ENCODE assay signal across 8 mouse cellular contexts in genomic region chr17:47594183-47594968, GRCm38 (mm10). TPM values are rescaled to one million over a fixed set of nuclear protein-coding genes. Genes with fewer than 3 reads are reported as not detected.
DNase-seq lines count a peak whose midpoint lies in the region; ATAC-seq lines count a peak whose summit lies in the region.

No protein-coding gene starts in this region.

- H3K27ac ChIP-seq in heart, embryonic 13.5 days (replicated peaks) = peak overlapping the region; percentile 99
- H3K27ac ChIP-seq in kidney, embryonic 15.5 days = peak overlapping the region; percentile 98
- peak overlapping the region; percentile 99 for H3K27ac ChIP-seq in stomach, embryonic 14.5 days (ENCODE audit: low read length)

- H3K27me3 ChIP-seq in heart, embryonic 13.5 days (replicated peaks) = no peaks in the 10 kb centered on the region
- H3K27me3 ChIP-seq in kidney, embryonic 15.5 days = no peaks in the 10 kb centered on the region
- no peaks in the 10 kb centered on the region for H3K27me3 ChIP-seq in stomach, embryonic 14.5 days (ENCODE audit: control insufficient read depth, insufficient read depth, low read length)

- WGBS in heart, embryonic 13.5 days = under 1% methylated on average over 43 of the region's 43 CpGs
- under 1% methylated on average over 43 of the region's 43 CpGs for WGBS in kidney, embryonic 15.5 days
- WGBS in stomach, embryonic 14.5 days = under 1% methylated on average over 43 of the region's 43 CpGs

- H3K4me3 ChIP-seq in heart, embryonic 13.5 days = peak overlapping the region; percentile 89
- peak overlapping the region; percentile 93 for H3K4me3 ChIP-seq in kidney, embryonic 15.5 days (replicated peaks)
- peak overlapping the region; percentile 81 for H3K4me3 ChIP-seq in stomach, embryonic 14.5 days (ENCODE audit: low read depth, low read length)

- peak overlapping the region; percentile 97 for H3K4me2 ChIP-seq in heart, embryonic 13.5 days
- peak overlapping the region; percentile 86 for H3K4me2 ChIP-seq in kidney, embryonic 15.5 days
- H3K4me2 ChIP-seq in stomach, embryonic 14.5 days (replicated peaks; ENCODE audit: low read depth, low read length) = peak overlapping the region; percentile 74

- peak; percentile 64 for DNase-seq in 3134 (ENCODE audit: extremely low read depth, insufficient read length, low spot score)
- DNase-seq in CD4-positive helper T cell, adult 2 months (ENCODE audit: low read depth, low spot score) = peak; percentile 62
- peak; percentile 68 for DNase-seq in embryo, embryonic 10 days (ENCODE audit: low spot score)
- peak; percentile 43 for DNase-seq in lung, postnatal 36 days
- no peak for DNase-seq in frontal cortex, postnatal 36 days (ENCODE audit: low spot score in 2 of 2)

- no peak for ATAC-seq in heart, embryonic 13.5 days (ENCODE audit: extremely low read depth, insufficient number of reproducible peaks, low FRiP score, low TSS enrichment)
- ATAC-seq in kidney, embryonic 15.5 days (replicated peaks; ENCODE audit: low FRiP score) = no peak; the same call in 1 of the 2 replicates
- no peak for ATAC-seq in stomach, embryonic 14.5 days (ENCODE audit: insufficient number of reproducible peaks, insufficient read depth, low FRiP score, low read depth)

- no peaks in the 10 kb centered on the region for H3K9me3 ChIP-seq in heart, embryonic 13.5 days
- H3K9me3 ChIP-seq in kidney, embryonic 15.5 days (replicated peaks) = no peaks in the 10 kb centered on the region
- no peaks in the 10 kb centered on the region for H3K9me3 ChIP-seq in stomach, embryonic 14.5 days (ENCODE audit: control insufficient read depth, low read depth, low read length)

- peaks cover 53% of the 10 kb centered on the region for H3K4me1 ChIP-seq in heart, embryonic 13.5 days
- H3K4me1 ChIP-seq in kidney, embryonic 15.5 days = peaks cover 47% of the 10 kb centered on the region
- H3K4me1 ChIP-seq in stomach, embryonic 14.5 days (ENCODE audit: control insufficient read depth, insufficient read depth, low read length) = peaks cover 20% of the 10 kb centered on the region

- H3K9ac ChIP-seq in heart, embryonic 13.5 days = peak overlapping the region; percentile 100
- H3K9ac ChIP-seq in kidney, embryonic 15.5 days = peak overlapping the region; percentile 91
- peak overlapping the region; percentile 98 for H3K9ac ChIP-seq in stomach, embryonic 14.5 days (replicated peaks; ENCODE audit: low read depth, low read length)

- H3K36me3 ChIP-seq in heart, embryonic 13.5 days = peaks cover 39% of the 10 kb centered on the region
- H3K36me3 ChIP-seq in kidney, embryonic 15.5 days = peaks cover 27% of the 10 kb centered on the region
- peaks cover 21% of the 10 kb centered on the region for H3K36me3 ChIP-seq in stomach, embryonic 14.5 days (ENCODE audit: control insufficient read depth, insufficient read depth, low read length)

RNA-seq across cellular contexts. Expression of gene Bysl, which starts 16.9 kb away (rescaled TPM):
- 24.1 and 24.8 TPM in 2 replicates for polyA plus RNA-seq in heart, embryonic 13.5 days (2015; fragmentation: Nextera tagmentation; extraction: Ambion mirVana)
- 23.8 and 26.5 TPM in 2 replicates for polyA plus RNA-seq in kidney, embryonic 15.5 days (2015; fragmentation: Nextera tagmentation; extraction: Ambion mirVana)
- 22.1 and 22.3 TPM in 2 replicates for polyA plus RNA-seq in stomach, embryonic 14.5 days (2014; fragmentation: Nextera tagmentation; extraction: Ambion mirVana)

RNA-seq across cellular contexts. Expression of gene Med20, which starts 17.0 kb away (rescaled TPM):
- 25.1 and 27.5 TPM in 2 replicates for polyA plus RNA-seq in heart, embryonic 13.5 days (2015; fragmentation: Nextera tagmentation; extraction: Ambion mirVana)
- 45.7 TPM in 2 replicates for polyA plus RNA-seq in kidney, embryonic 15.5 days (2015; fragmentation: Nextera tagmentation; extraction: Ambion mirVana)
- polyA plus RNA-seq in stomach, embryonic 14.5 days (2014; fragmentation: Nextera tagmentation; extraction: Ambion mirVana) = 47.1 and 49.4 TPM in 2 replicates

RNA-seq across cellular contexts. Expression of gene Gm20517, which starts 17.0 kb away (rescaled TPM):
- 1.2 and 2.1 TPM in 2 replicates for polyA plus RNA-seq in heart, embryonic 13.5 days (2015; fragmentation: Nextera tagmentation; extraction: Ambion mirVana)
- polyA plus RNA-seq in kidney, embryonic 15.5 days (2015; fragmentation: Nextera tagmentation; extraction: Ambion mirVana) = 0.81 and 1.4 TPM in 2 replicates
- 1.5 and 2.8 TPM in 2 replicates for polyA plus RNA-seq in stomach, embryonic 14.5 days (2014; fragmentation: Nextera tagmentation; extraction: Ambion mirVana)

RNA-seq across cellular contexts. Expression of gene Usp49, which starts 36.1 kb away (rescaled TPM):
- polyA plus RNA-seq in heart, embryonic 13.5 days (2015; fragmentation: Nextera tagmentation; extraction: Ambion mirVana) = 2.6 and 3.3 TPM in 2 replicates
- 4.6 and 5.0 TPM in 2 replicates for polyA plus RNA-seq in kidney, embryonic 15.5 days (2015; fragmentation: Nextera tagmentation; extraction: Ambion mirVana)
- 4.9 and 6.3 TPM in 2 replicates for polyA plus RNA-seq in stomach, embryonic 14.5 days (2014; fragmentation: Nextera tagmentation; extraction: Ambion mirVana)

Comparison
In these comparisons a context has a peak if more than half of its experiments do, and no peak if none do; other contexts are left out.
1. DNase-seq: peak in 3134 (single experiment), CD4-positive helper T cell, adult 2 months (single experiment), embryo, embryonic 10 days (single experiment) and lung, postnatal 36 days (single experiment); none in frontal cortex, postnatal 36 days (0 of 2).
2. Peak in every context shown above with its lines, with median percentiles within 50 percentile points of each other: H3K27ac ChIP-seq, H3K4me2 ChIP-seq, H3K4me3 ChIP-seq and H3K9ac ChIP-seq.